Mouse (Mus musculus): ENCODE results near the gene Arhgef12.

GRCm38 (mm10) chr9:42987988-42988387, 119.1 kb downstream of the Arhgef12 start:
- TF ChIP-seq CTCF (IDR thresholded peaks at IDR 0.05; ENCODE audit: borderline replicate concordance, insufficient read depth, low read length), result no peak
- TF ChIP-seq POLR2A (IDR thresholded peaks at IDR 0.05; ENCODE audit: low read depth, low read length), result no peak
